Mouse (Mus musculus) cerebellum, postnatal 4 days (tissue): ENCODE measurements around the gene Mmaa.

Experiments used
- DNase-seq, 2 experiments: peaks; one replicate each; pipeline ENCODE4 v3.0.0; 2022; ENCODE audit warnings: low spot score in 2 of 2, mixed read lengths in 1 of 2

The Mmaa gene

DNA sequence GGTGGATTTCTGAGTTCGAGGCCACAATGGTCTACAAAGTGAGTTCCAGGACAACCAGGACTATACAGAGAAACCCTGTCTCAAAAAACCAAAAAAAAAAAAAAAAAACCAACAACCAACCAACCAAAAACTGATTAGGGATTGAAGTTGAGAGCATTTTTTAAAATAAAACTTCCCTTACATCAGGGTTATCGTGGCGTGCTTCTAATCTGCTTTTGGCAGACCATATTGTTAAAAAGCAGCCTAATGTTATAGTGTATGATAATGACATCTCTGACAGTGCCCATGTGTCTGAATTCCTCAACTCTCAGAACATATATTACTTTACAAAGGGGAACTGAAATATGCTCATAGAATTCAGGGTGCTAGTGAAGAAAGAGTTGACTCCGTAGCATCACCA, 6.5 kb downstream of the Mmaa start:
- DNase-seq: no peak

GRCm38 (mm10) chr8:79286424-79286823, 8.3 kb downstream of the Mmaa start:
- DNase-seq: no peak

- DNase-seq: no peak
Measured at GRCm38 (mm10) chr8:79284626-79285025, 10.1 kb downstream of the Mmaa start.

GRCm38 (mm10) chr8:79281376-79281890, 13.3 kb downstream of the Mmaa start:
- DNase-seq: no peak

- no peak for DNase-seq
Measured at GRCm38 (mm10) chr8:79277264-79277870, 17.4 kb downstream of the Mmaa start.

- DNase-seq: no peak
Measured at GRCm38 (mm10) chr8:79274940-79275339, 19.8 kb downstream of the Mmaa start.

DNA sequence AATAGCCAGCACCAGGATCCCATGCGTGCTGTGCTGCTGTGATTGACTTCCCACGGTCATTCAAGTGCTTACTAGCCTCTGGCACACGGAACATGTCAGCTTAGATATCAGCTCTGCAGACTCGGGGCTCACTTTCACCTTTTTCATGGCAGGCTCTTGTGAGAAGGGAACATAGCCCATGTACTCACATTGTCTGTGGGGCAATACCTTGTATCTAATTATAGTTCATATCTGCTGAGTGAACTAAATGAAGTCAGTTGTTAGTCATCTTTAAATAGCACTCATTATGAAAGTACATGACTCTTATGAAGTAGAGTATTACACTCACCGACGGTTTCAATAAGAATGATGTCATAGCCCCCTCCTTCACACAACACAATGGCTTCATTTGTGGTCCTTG, 21.0 kb downstream of the Mmaa start:
- DNase-seq: no peak

GRCm38 (mm10) chr8:79272676-79273075, 22.1 kb downstream of the Mmaa start:
- DNase-seq: no peak

DNA sequence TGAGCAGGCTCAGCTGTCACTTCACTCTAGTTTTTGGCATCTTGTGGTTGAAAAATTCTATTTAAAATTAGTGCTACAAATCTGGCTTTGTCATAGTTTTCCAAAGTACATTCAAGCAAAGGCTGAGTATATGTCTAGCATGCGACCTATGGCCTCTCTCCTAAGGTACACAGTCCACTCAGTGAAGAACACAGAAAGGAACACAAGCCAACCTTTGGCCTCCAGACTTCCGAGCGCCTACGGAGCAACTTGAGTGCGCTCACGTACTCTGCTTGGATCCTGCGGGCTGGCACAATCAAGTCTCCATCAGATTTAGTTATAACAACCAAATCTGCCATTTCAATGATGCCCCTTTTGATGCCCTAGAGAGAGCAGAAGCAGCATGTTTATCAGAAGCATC, 25.8 kb downstream of the Mmaa start:
- no peak for DNase-seq

- DNase-seq: no peak
Measured at GRCm38 (mm10) chr8:79261920-79262319, 32.8 kb downstream of the Mmaa start.

- DNase-seq: no peak
Measured at GRCm38 (mm10) chr8:79256076-79256705, 38.5 kb downstream of the Mmaa start.

DNA sequence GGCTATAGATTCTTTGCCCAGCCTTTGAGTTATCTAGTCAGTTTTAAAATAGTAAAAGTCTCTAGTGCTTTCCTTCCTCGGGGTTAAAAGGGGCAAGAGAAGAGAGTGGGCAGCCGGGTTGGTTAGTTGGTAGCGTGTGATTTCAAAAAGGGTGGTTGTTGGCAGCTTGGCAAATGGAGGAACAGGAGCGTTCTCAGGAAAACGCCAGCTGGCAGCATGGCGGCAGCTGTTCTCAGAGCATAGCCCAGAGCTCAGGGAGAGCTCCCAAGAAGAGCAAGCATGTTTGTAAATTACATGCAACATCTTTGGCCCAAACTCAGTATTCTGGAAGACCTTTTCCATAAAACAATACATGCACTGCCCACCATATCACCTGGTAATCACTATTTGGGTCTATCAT, 41.0 kb downstream of the Mmaa start:
- DNase-seq: peak in 1 of 2 experiments; percentile 25

- DNase-seq: no peak
Measured at GRCm38 (mm10) chr8:79248470-79248869, 46.3 kb downstream of the Mmaa start, which contains the start of gene 1700011L22Rik. TSS of gene 1700011L22Rik (minus strand) at chr8:79248570.

DNA sequence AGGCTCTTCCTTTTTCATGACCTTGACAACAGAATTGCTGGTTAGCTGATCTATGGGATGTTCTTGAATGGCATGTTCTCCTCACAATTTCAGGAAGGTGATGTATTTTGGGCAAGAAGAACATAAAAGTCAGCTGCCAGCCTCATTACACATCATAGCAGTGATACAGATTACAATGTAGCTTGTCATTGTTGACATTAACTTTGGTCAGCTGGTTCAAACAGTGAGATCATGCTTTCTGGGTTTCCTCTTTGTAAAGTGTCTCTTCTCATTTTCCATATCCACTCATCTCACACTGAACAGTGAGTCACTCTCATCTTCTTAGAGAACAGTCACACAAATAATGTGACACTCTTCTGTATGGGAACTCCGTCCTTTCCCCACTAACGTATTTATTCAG, 51.3 kb downstream of the Mmaa start:
- DNase-seq: no peak

DNA sequence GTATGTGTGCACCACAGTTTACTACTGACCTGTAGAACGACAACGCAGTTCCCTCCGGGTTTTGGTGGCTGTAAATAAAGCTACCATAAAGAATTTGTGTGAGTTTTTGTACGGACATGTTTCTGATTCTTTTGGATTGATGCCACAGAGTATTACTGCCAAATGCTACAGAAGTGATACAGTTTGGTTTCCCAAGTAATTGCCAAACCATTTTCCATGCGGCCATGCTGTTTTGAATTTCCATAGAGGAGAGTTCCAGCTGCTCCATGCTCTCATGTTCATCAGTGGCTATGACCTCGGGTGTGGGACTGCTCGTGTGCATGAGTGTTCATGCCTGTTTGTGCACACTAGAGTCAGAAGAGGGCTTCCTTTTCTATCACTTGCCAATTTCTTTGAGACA, 54.7 kb downstream of the Mmaa start:
- no peak for DNase-seq

DNA sequence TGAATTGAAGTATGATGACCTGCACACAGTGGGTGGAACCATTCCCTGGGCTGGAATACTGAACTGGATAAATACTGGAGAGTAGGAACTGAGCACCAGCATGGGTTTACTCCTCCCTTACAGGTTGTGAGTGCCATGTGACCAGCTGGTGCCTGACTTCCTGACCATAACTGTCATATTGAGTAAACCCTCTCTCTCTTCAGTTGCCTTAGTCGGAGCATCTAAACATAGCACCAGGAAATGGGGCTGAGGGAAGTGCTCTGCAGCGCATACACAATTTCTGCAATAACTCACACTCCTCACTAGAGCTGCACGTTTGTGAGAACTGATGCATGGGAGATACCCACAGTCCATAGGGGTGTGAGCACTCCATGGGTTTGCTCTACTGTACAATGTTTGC, 55.4 kb downstream of the Mmaa start:
- DNase-seq: no peak

DNA sequence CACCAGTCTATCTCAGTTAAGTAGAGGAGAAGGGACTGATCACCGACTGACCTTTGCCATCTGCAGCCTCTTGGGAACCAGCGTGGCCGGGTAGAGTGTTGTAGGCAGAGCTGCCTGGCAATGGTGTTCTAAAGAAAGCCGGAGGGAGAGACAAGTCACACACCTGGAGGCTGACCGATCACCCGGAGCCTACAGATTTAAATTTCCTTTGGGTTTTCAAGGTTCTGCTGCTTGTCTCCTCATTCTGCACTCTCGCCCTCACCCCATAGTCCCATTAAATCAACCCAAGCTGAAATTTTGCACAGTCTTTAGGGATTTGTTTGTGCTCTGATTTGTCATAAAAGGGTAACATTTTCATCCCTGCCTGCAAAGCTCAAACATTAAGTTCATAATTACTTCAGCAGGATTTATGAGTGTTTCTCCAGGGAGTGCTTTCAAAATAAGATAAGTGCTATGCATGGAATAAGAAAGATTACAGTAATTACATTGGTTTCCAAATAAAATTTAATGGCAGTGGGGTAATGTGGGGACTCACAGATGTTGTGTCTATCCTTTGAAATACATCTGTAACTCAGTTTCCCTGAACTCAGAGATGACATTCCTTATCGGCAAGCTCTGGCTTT, 65.4 kb downstream of the Mmaa start:
- DNase-seq: no peak

- no peak for DNase-seq
Measured at GRCm38 (mm10) chr8:79227916-79228315, 66.8 kb downstream of the Mmaa start.

- DNase-seq: no peak
Measured at GRCm38 (mm10) chr8:79227194-79227593, 67.5 kb downstream of the Mmaa start.

DNA sequence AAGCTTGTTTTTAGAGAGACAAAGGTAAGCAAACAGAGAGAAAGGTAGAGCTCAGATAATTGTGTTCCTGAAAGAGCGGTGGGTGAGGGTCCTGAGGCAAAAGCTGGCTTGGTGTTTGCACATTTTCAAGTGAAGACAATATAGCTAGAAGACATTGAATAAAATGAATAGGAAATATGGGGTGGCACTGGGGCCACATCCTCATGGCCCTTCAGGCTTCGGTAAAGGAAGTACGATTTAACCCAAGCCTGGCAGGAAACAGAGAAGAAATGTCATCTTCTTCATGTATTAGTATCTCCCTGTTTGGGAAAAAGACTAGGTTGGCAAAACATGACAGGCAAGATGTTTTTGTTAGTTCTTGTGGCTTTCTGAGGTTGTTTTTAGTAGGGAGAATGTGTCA, 68.7 kb downstream of the Mmaa start:
- DNase-seq: no peak

DNA sequence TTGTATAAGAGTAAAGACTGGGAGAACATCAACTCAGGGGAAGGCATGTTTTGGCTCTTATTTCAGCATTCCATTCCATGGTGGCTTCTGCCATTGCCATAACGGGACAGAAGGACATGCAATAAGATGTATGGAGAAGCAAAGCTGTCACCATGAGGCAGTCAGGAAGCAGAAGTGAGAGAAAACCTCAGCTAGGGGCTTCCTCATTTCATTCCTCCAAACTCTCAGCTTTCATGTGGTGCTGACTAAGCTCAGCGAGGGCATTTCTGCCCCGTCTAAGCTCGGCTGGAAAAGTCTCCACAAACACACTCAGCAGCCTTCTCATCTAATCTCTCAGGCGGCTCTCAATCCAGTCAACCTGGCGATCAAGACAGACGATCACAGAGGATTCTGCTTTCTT, 69.2 kb downstream of the Mmaa start:
- no peak for DNase-seq

GRCm38 (mm10) chr8:79224363-79224762, 70.4 kb downstream of the Mmaa start:
- no peak for DNase-seq

DNA sequence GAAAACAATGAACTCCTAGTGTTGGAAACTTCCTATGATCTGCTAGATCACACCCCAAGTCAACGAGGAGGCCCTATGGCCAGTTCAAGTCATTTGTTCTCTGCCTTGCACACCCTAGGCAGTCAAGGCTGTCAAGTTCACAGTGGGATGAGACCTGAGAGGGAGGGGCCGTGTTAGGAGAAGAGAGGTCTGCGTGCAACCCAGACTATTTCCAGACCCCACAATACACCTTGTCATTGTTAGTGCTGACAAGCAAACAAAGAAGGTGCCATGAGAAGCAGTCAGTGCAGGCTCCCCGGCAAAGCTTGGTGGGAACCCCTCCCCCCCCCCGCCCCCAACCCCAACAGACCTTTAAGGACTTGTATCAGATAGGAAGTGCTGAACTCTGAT, 72.0 kb downstream of the Mmaa start:
- DNase-seq: peak in 1 of 2 experiments; percentile 5
